Mouse (Mus musculus) ES-E14 (cell line): ENCODE measurements around the gene Cyth2. TPM values are rescaled to one million over a fixed set of nuclear protein-coding genes. Genes with fewer than 3 reads are reported as not detected.

Experiments used
- DNase-seq: peaks from one replicate; pipeline ENCODE4 v3.0.0-alpha.2; 2013; ENCODE audit warnings: low read depth, low spot score
- H3K27ac ChIP-seq: 2 replicates; pipeline ENCODE4 v1.5.1; 2012; ENCODE audit warnings: low read depth, mild to moderate bottlenecking, low read length, moderate library complexity, mixed read lengths; ENCODE audit not compliant: poor library complexity, insufficient read depth, severe bottlenecking
- H3K36me3 ChIP-seq: 2 replicates; pipeline ENCODE4 v1.6.1; 2012; ENCODE audit warnings: mild to moderate bottlenecking, low read length, moderate library complexity, mixed read lengths; ENCODE audit not compliant: control insufficient read depth, poor library complexity, insufficient read depth, severe bottlenecking
- H3K4me1 ChIP-seq, 2 experiments: fragments of 150-350 bp in 1 of 2; sonication (generic) in 1 of 2; 2 replicates each; pipeline ENCODE4 v1.6.1; 2012; ENCODE audit warnings: low read length in 2 of 2, mild to moderate bottlenecking in 1 of 2, mixed read lengths in 1 of 2; ENCODE audit not compliant: control insufficient read depth in 2 of 2, insufficient read depth in 2 of 2, poor library complexity in 1 of 2
- H3K4me3 ChIP-seq, 2 experiments: fragments of 150-350 bp in 1 of 2; sonication (generic) in 1 of 2; 2 replicates each; pipeline ENCODE4 v1.5.1; 2012; ENCODE audit warnings: low read length in 2 of 2, low read depth in 1 of 2, mild to moderate bottlenecking in 1 of 2, mixed read lengths in 1 of 2; ENCODE audit not compliant: insufficient read depth in 1 of 2, poor library complexity in 1 of 2, severe bottlenecking in 1 of 2
- H3K9ac ChIP-seq: 2 replicates; pipeline ENCODE4 v1.6.1; 2012; ENCODE audit warnings: low read depth, mild to moderate bottlenecking, low read length, mixed read lengths; ENCODE audit not compliant: poor library complexity, insufficient read depth, severe bottlenecking
- H3K9me3 ChIP-seq: fragments of 150-350 bp; sonication (generic); 2 replicates; pipeline ENCODE4 v1.6.1; 2012; ENCODE audit warnings: low read depth, mild to moderate bottlenecking, low read length; ENCODE audit not compliant: control insufficient read depth, insufficient read depth
- CHD2 ChIP-seq: IDR thresholded peaks from 2 replicates; pipeline ENCODE4 v1.6.1; 2014; ENCODE audit warnings: mild to moderate bottlenecking, low read depth, low read length, inconsistent platforms
- HCFC1 ChIP-seq: IDR thresholded peaks from 2 replicates; pipeline ENCODE4 v1.6.1; 2012; ENCODE audit warnings: low read length, inconsistent platforms, borderline replicate concordance; ENCODE audit not compliant: insufficient read depth
- MAFK ChIP-seq: IDR thresholded peaks from 2 replicates; pipeline ENCODE4 v1.6.1; 2014; ENCODE audit warnings: mild to moderate bottlenecking, low read depth, low read length, inconsistent platforms; ENCODE audit not compliant: insufficient read depth
- ZC3H11A ChIP-seq: IDR thresholded peaks from 2 replicates; pipeline ENCODE4 v1.6.1; 2012; ENCODE audit warnings: low read depth, mild to moderate bottlenecking, inconsistent platforms, low read length, borderline replicate concordance
- ZNF384 ChIP-seq: IDR thresholded peaks from 2 replicates; pipeline ENCODE4 v1.6.1; 2012; ENCODE audit warnings: low read depth, low read length, inconsistent platforms
- in situ Hi-C, 2 experiments: fragments of 600-800 bp; cut with MboI; formaldehyde crosslinking; loops; one replicate each; pipeline ENCODE4 v1.15.1; 2025; ENCODE audit warnings: low sequenced_read_pairs in 2 of 2, inconsistent platforms in 1 of 2; ENCODE audit not compliant: unreplicated experiment in 2 of 2
- total RNA-seq: library from RNA; depleted of rRNA; stranded (reverse); fragments of 300-350 nt; gene quantifications from 2 replicates; pipeline ENCODE4 v1.2.3, GENCODE M21; 2012

The Cyth2 gene
- total RNA-seq, 1 experiment: 113 TPM

DNA sequence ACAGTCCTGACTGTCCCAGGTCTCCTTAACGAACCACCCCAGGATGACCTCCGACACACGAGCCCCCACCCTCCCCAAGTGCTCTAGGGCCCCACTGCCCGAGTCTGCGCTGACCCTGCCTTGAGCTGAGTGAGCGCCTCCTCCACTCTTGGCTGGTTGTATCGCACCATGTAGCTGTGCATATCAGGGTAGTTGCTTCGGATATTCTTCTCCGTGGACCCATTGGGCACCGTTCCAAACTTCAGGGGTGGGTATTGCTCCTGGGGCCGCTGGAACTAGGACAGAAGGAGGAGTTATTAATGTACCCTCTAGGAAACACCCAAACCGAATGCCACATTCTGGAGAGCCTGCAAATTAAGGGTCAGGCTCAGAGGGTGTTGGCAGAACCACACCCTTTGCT, 38.7 kb upstream of the Cyth2 start:
- Histone ChIP-seq H3K4me1 (peaks cover 2 to 4% of the 10 kb centered on the region in 2 experiments; a peak in 2 of 4 replicates), H3K27ac (no peak overlapping the region), H3K36me3 (no peaks in the 10 kb centered on the region), H3K4me3 (no peak overlapping the region), H3K9me3 (no peaks in the 10 kb centered on the region), H3K9ac (no peak overlapping the region)
- in situ Hi-C loops: no loop called here
- DNase-seq: no peak
- TF ChIP-seq HCFC1 (no peak), MAFK (no peak), CHD2 (no peak)

DNA sequence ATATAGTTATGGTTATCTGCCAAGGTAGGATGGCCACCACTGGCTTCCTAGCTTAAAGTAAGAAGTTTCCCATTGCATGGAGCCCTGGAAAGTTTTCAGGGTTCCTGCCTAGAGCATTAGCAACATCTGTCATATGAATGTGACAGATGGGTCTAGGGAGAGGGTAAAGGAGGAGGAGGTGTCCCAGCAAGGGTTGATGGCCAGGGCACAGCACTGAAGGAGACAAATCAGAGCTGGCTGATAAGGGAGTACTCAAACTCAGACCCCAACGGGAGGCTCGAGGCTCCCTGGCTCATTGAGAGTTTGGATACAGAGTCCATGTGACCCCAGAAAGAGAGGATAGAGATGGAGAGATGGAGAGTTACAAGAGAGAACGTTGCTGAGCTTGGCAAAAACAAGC, 36.3 kb upstream of the Cyth2 start:
- Histone ChIP-seq H3K36me3 (no peaks in the 10 kb centered on the region), H3K4me1 (no peaks in the 10 kb centered on the region), H3K9ac (no peak overlapping the region), H3K4me3 (no peak overlapping the region), H3K9me3 (no peaks in the 10 kb centered on the region), H3K27ac (no peak overlapping the region)
- in situ Hi-C loops: no loop called here
- TF ChIP-seq CHD2 (no peak), HCFC1 (no peak), ZNF384 (no peak), MAFK (no peak), ZC3H11A (no peak)
- DNase-seq: no peak

DNA sequence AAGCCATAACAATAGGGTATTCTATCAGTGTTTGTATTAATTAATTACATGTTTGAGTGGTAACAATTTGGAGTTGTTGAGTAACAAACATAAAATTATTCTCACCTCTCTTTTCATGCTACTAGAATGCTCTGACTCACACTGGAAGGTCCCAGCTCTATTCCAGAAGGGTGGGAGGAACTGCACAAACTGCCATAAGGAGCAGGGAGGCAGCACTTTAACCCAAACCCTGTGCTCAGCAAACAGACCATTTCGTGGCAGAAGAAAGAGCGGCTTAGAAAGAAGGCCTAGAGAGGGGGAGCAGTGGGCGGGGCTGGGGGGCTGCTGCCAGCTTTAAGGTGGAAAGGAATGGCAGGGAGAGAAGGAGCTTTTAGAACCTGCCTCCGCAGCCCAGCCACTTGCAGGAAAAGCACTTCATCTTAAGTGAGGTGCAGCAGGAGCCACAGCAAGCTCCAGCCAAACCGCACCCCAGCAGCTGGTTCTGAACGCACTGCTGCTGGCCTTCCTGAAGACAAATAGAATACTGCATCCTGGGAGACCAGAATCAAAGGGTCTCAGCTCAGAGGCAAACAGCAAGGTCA, 34.2 kb upstream of the Cyth2 start:
- TF ChIP-seq HCFC1 (no peak), ZC3H11A (no peak), CHD2 (no peak), MAFK (no peak), ZNF384 (no peak)
- in situ Hi-C loops: no loop called here
- no peak overlapping the region for H3K27ac ChIP-seq

DNA sequence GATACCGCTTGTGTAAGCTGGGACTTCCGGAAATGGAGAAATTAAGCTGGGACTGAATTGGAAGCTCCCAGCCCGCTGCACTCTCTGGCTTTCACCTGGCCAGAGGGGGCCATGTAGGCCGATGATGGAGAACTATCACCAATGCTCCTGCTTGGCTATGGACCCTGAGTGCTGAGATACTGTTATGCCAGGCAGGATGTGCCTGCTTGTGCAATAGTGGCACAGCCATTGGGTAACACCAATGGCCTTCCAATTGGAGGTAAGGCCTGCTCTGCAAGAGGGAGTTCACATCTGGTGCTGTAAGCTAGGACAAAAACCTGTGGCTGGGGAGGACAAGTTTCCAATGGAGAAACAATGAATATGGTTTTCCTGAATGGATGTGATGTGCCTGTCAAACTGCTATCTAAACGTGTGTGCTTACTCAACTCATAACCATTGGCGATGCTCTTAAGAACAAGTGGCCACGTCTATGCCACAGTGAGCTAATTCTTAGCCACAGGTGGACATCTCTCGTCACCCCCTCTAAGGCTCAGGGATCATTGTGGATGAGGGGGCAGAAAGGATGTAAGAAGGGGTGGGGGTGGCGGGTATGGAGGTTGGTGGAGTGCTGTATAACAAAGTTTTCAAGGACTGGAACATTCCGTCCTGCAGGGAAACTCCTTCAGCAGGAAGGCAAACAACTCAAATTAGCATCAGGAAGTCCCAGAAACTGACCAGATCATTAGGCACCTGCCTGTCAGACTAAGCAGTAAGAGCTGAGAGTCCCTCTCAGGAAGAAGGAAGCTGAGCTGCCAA, 28.8 kb upstream of the Cyth2 start:
- TF ChIP-seq MAFK: no peak
- no peak for TF ChIP-seq CHD2
- no peak for TF ChIP-seq ZNF384
- no peak for TF ChIP-seq ZC3H11A
- no peak for TF ChIP-seq HCFC1
- no peak for DNase-seq

More for the DNA sequence above, 34.2 kb upstream of the Cyth2 start:
- Histone ChIP-seq H3K36me3 (no peaks in the 10 kb centered on the region), H3K4me1 (no peaks in the 10 kb centered on the region), H3K9ac (no peak overlapping the region), H3K4me3 (no peak overlapping the region), H3K9me3 (no peaks in the 10 kb centered on the region)
- DNase-seq: no peak

DNA sequence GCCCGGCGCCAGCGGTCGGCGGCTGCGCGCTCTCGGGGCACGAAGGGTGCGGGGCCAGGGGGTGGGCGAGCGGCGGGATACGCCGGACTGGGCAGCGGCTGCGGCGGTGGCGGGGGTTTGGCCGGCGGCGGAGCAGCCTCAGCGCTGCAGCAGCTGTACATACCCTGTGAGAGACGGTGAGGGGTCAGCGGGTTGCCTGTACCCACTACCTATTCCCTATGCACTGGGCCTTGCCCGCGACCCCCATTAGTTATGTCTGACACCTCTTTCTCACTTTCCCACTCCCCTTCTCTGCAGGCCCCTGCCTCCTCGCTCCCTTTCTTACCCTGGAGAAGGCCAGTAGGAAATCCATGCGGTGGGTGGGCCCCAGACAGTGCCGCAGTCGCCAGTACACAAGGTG, 19.5 kb upstream of the Cyth2 start:
- Histone ChIP-seq H3K9ac (peak overlapping the region; percentile 59), H3K4me1 (peaks cover 0 to 6% of the 10 kb centered on the region in 2 experiments; a peak in 2 of 4 replicates), H3K4me3 (peak overlapping the region; percentile 54 to 73), H3K9me3 (no peaks in the 10 kb centered on the region), H3K27ac (no peak overlapping the region), H3K36me3 (peaks cover 3% of the 10 kb centered on the region; the same call in 1 of the 2 replicates)
- no peak for DNase-seq
- in situ Hi-C loops: no loop called here
- TF ChIP-seq CHD2 (no peak), MAFK (no peak), HCFC1 (no peak), ZC3H11A (no peak), ZNF384 (no peak)

More for the DNA sequence above, 28.8 kb upstream of the Cyth2 start:
- Histone ChIP-seq H3K27ac (no peak overlapping the region), H3K9me3 (no peaks in the 10 kb centered on the region), H3K4me3 (no peak overlapping the region), H3K9ac (no peak overlapping the region), H3K36me3 (no peaks in the 10 kb centered on the region), H3K4me1 (no peaks in the 10 kb centered on the region)
- in situ Hi-C loops: no loop called here
